Mouse (Mus musculus) erythroblast, embryonic 14.5 days (primary cell): ENCODE results near the gene 1700123L14Rik. TPM values are rescaled to one million over a fixed set of nuclear protein-coding genes. Genes with fewer than 3 reads are reported as not detected.
"Not testable (repeated sequence)": the region's sequence is repeated elsewhere in the genome, so short reads cannot be mapped to it uniquely, and the experiment has no call there.

Experiments
- H3K27me3 ChIP-seq: 2 replicates; pipeline ENCODE4 v1.6.1; 2012; ENCODE audit warnings: inconsistent platforms; ENCODE audit not compliant: control insufficient read depth
- H3K36me3 ChIP-seq: 2 replicates; pipeline ENCODE4 v1.6.1; 2012; ENCODE audit warnings: mild to moderate bottlenecking, inconsistent platforms; ENCODE audit not compliant: control insufficient read depth
- H3K4me1 ChIP-seq: 2 replicates; pipeline ENCODE4 v1.6.1; 2012; ENCODE audit warnings: inconsistent platforms; ENCODE audit not compliant: control insufficient read depth
- H3K4me3 ChIP-seq: replicated peaks from 2 replicates; pipeline ENCODE3; 2012; ENCODE audit warnings: moderate library complexity, mild to moderate bottlenecking, inconsistent platforms
- H3K9me3 ChIP-seq: 2 replicates; pipeline ENCODE4 v1.6.1; 2012; ENCODE audit warnings: low read length, inconsistent platforms, mixed read lengths; ENCODE audit not compliant: control insufficient read depth
- GATA1 ChIP-seq: IDR thresholded peaks from 2 replicates; pipeline ENCODE4 v1.6.1; 2012; ENCODE audit warnings: low read length, inconsistent platforms, mixed read lengths
- TAL1 ChIP-seq: IDR thresholded peaks from 3 replicates; pipeline ENCODE4 v1.6.1; 2012; ENCODE audit warnings: low read length, inconsistent platforms, mixed read lengths
- polyA plus RNA-seq: library from polyadenylated mRNA; stranded (reverse); fragments of >175 nt; gene quantifications from 2 replicates; pipeline ENCODE4 v1.2.3, GENCODE M21; 2012

1700123L14Rik gene
- not detected in 2 replicates for polyA plus RNA-seq

- H3K27me3 ChIP-seq: no peaks in the 10 kb centered on the region
- TF ChIP-seq GATA1: no peak
- TF ChIP-seq TAL1: no peak
- peaks cover 21% of the 10 kb centered on the region for H3K9me3 ChIP-seq
- no peaks in the 10 kb centered on the region for H3K4me1 ChIP-seq
- no peaks in the 10 kb centered on the region for H3K36me3 ChIP-seq
- no peak within 1 kb of the TSS for H3K4me3 ChIP-seq
These were observed at the start of gene 1700123L14Rik for GRCm38 (mm10) chr6:96165818-96166379. Gene 1700123L14Rik, minus strand, starts transcription at chr6:96166243.

DNA sequence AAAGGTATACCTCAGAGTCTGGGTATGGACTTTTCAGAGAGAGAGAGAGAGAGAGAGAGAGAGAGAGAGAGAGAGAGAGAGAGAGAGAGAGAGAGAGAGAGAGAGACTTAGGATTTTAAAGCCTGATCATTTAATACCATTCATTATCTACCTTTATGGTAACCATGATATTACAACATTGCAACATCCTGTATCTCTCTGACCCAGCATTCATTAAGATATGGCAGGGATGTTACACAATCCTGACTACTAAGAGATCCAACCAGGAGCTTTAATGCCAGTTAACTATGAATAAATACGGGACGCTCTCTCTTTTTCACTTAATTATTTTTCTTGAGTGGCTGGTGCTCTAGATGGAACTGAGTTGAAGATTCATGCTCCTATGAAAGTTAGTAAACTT is 39.4 kb upstream of the 1700123L14Rik start:
- Histone ChIP-seq H3K4me1 (no peaks in the 10 kb centered on the region), H3K4me3 (no peak overlapping the region), H3K27me3 (no peaks in the 10 kb centered on the region), H3K36me3 (no peaks in the 10 kb centered on the region), H3K9me3 (peaks cover 3% of the 10 kb centered on the region)
- no peak for TF ChIP-seq TAL1
- TF ChIP-seq GATA1: no peak

- not testable (repeated sequence) for H3K27me3 ChIP-seq, H3K4me1 ChIP-seq, H3K4me3 ChIP-seq, H3K36me3 ChIP-seq
- peaks cover 11% of the 10 kb centered on the region for H3K9me3 ChIP-seq
These were observed 32.9 kb upstream of the 1700123L14Rik start for GRCm38 (mm10) chr6:96198991-96199390.

GRCm38 (mm10) chr6:96186517-96186916 is 20.5 kb upstream of the 1700123L14Rik start:
- Histone ChIP-seq H3K27me3 (no peaks in the 10 kb centered on the region), H3K36me3 (no peaks in the 10 kb centered on the region), H3K4me1 (no peaks in the 10 kb centered on the region), H3K4me3 (no peak overlapping the region), H3K9me3 (no peaks in the 10 kb centered on the region)
- TF ChIP-seq TAL1 (no peak), GATA1 (no peak)

GRCm38 (mm10) chr6:96183392-96183791 is 17.3 kb upstream of the 1700123L14Rik start:
- no peak overlapping the region for H3K4me3 ChIP-seq

GRCm38 (mm10) chr6:96178530-96178929 is 12.5 kb upstream of the 1700123L14Rik start:
- no peak overlapping the region for H3K4me3 ChIP-seq
- H3K9me3 ChIP-seq: no peaks in the 10 kb centered on the region
- no peak for TF ChIP-seq TAL1
- TF ChIP-seq GATA1: no peak
- no peaks in the 10 kb centered on the region for H3K36me3 ChIP-seq
- no peaks in the 10 kb centered on the region for H3K4me1 ChIP-seq
- no peaks in the 10 kb centered on the region for H3K27me3 ChIP-seq

More at GRCm38 (mm10) chr6:96183392-96183791, 17.3 kb upstream of the 1700123L14Rik start:
- no peak for TF ChIP-seq TAL1
- TF ChIP-seq GATA1: no peak
- H3K36me3 ChIP-seq: no peaks in the 10 kb centered on the region
- H3K27me3 ChIP-seq: no peaks in the 10 kb centered on the region
- H3K9me3 ChIP-seq: no peaks in the 10 kb centered on the region
- H3K4me1 ChIP-seq: no peaks in the 10 kb centered on the region

GRCm38 (mm10) chr6:96173681-96174080 is 7.6 kb upstream of the 1700123L14Rik start:
- TF ChIP-seq GATA1 (no peak), TAL1 (no peak)
- Histone ChIP-seq H3K27me3 (no peaks in the 10 kb centered on the region), H3K36me3 (no peaks in the 10 kb centered on the region), H3K9me3 (no peaks in the 10 kb centered on the region), H3K4me1 (no peaks in the 10 kb centered on the region), H3K4me3 (no peak overlapping the region)

GRCm38 (mm10) chr6:96167031-96167430 is 988 bp upstream of the 1700123L14Rik start:
- no peak for TF ChIP-seq TAL1
- no peak for TF ChIP-seq GATA1
- Histone ChIP-seq H3K36me3 (no peaks in the 10 kb centered on the region), H3K9me3 (peaks cover 21% of the 10 kb centered on the region), H3K4me1 (no peaks in the 10 kb centered on the region), H3K4me3 (no peak overlapping the region), H3K27me3 (no peaks in the 10 kb centered on the region)

DNA sequence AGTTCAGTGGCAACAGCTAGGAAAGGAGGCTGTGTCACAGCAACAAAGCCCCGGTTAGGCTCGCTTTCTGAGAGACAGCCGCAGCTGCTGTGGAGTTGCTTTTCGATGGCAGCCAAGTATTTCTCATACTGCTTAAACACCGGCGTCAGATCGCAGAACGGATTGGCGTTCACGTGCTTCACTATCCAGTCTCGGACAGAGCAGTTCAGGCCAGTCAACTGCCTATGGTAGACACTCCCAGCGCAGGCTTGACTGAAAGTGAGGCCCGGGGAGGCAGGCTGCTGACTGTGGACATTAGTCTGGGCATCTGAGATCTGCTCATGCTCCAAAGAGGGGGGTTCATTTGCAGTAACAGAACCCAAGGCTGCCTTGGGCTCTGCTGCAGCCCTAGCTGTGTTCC is 640 bp downstream of the 1700123L14Rik start:
- H3K4me3 ChIP-seq: no peak overlapping the region
- H3K9me3 ChIP-seq: peaks cover 21% of the 10 kb centered on the region
- no peaks in the 10 kb centered on the region for H3K36me3 ChIP-seq
- H3K4me1 ChIP-seq: no peaks in the 10 kb centered on the region
- H3K27me3 ChIP-seq: no peaks in the 10 kb centered on the region
- TF ChIP-seq GATA1 (no peak), TAL1 (no peak)

GRCm38 (mm10) chr6:96143326-96143725 is 22.7 kb downstream of the 1700123L14Rik start:
- H3K36me3 ChIP-seq: no peaks in the 10 kb centered on the region
- no peak for TF ChIP-seq GATA1
- TF ChIP-seq TAL1: no peak

More at GRCm38 (mm10) chr6:96143326-96143725, 22.7 kb downstream of the 1700123L14Rik start:
- no peaks in the 10 kb centered on the region for H3K4me1 ChIP-seq
- no peaks in the 10 kb centered on the region for H3K27me3 ChIP-seq
- no peaks in the 10 kb centered on the region; the same call in 1 of the 2 replicates for H3K9me3 ChIP-seq
- H3K4me3 ChIP-seq: no peak overlapping the region
